Mouse (Mus musculus) bone marrow macrophage, adult 2 months (primary cell): ENCODE data around the gene Sirt4. TPM values are rescaled to one million over a fixed set of nuclear protein-coding genes. Genes with fewer than 3 reads are reported as not detected.
A peak's percentile ranks its signal among the peaks of the same experiment; 100 is the strongest.

Source experiments
- H3K27ac ChIP-seq: 2 replicates; pipeline ENCODE4 v1.5.1; 2012; ENCODE audit warnings: low read depth, low read length; ENCODE audit not compliant: insufficient read depth
- H3K4me1 ChIP-seq: 2 replicates; pipeline ENCODE4 v1.6.1; 2012; ENCODE audit warnings: low read length; ENCODE audit not compliant: control insufficient read depth, insufficient read depth
- H3K4me3 ChIP-seq: 2 replicates; pipeline ENCODE4 v1.5.1; 2012; ENCODE audit warnings: mild to moderate bottlenecking, low read length, moderate library complexity; ENCODE audit not compliant: insufficient read depth
- CTCF ChIP-seq: IDR thresholded peaks from 2 replicates; pipeline ENCODE4 v1.5.1; 2012; ENCODE audit warnings: low read depth, mild to moderate bottlenecking, low read length, moderate library complexity
- POLR2A ChIP-seq: IDR thresholded peaks from 2 replicates; pipeline ENCODE4 v1.6.1; 2012; ENCODE audit warnings: mild to moderate bottlenecking, low read depth, low read length, borderline replicate concordance
- polyA plus RNA-seq: library from polyadenylated mRNA; stranded (reverse); fragments of >200 nt; gene quantifications from 2 replicates; pipeline ENCODE4 v1.2.4, GENCODE M21; 2012; ENCODE audit not compliant: missing spikeins, insufficient read depth, insufficient read length

The Sirt4 gene
- polyA plus RNA-seq, 1 experiment: 15.6 TPM

DNA sequence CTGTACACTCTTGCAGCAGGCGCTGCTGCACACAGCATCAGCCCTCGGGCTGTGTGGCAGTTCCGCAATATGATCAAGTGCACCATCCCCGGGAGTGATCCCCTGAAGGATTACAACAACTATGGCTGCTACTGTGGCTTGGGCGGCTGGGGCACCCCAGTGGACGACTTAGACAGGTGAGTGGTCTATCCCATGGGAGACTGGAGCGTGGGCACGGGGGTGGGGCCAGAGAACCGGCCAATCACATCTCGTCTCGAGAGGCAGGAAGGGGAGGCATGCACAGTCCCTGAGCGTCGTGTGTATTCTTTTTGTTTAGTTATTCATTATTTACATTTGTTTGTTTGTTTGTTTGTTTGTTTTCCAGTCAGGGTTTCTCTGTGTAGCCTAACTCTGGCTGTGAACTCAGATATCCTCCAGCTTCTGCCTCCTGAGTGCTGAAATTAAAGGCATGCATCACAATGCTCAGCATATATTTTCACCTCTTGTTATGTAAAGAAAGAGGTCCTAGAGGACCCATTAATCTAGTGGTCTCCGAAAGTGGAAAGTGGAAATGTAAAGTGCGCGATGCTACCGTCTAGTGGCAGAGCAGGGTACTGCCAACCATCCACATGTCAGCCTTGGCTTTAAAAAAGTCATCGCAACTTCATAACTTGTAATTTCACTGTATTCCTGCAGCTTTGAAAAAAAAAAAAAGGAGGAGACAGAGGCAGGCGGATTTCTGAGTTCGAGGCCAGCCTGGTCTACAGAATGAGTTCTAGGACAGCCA is 13.6 kb downstream of the Sirt4 start:
- 0 out of 2 replicates have a peak, but pooled peaks cover 2% of the 10 kb centered on the region for H3K4me1 ChIP-seq
- H3K27ac ChIP-seq: no peak overlapping the region
- TF ChIP-seq POLR2A (no peak), CTCF (peak; percentile 48)
- H3K4me3 ChIP-seq: no peak overlapping the region

DNA sequence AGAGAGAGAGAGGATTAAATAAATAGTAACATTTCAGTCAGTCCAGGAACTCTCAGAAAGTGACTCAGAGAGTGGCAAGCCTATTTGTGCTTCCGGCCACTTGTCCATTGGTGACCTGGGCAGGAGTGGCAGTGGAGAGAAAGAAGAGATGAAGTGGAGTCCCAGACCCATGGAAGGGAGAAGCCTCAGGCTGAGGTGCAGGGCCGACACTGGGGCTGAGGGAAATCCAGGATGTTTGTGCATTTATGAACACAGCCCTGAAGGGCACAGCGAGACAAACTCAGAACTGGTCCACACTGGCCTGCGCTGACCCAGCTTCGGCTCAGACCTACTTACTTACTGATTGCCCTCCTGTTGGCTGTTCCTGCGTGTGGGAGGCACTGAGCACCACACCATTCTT is 14.7 kb downstream of the Sirt4 start:
- Histone ChIP-seq H3K4me3 (no peak overlapping the region), H3K4me1 (0 out of 2 replicates have a peak, but pooled peaks cover 2% of the 10 kb centered on the region), H3K27ac (no peak overlapping the region)
- TF ChIP-seq CTCF (no peak), POLR2A (no peak)

DNA sequence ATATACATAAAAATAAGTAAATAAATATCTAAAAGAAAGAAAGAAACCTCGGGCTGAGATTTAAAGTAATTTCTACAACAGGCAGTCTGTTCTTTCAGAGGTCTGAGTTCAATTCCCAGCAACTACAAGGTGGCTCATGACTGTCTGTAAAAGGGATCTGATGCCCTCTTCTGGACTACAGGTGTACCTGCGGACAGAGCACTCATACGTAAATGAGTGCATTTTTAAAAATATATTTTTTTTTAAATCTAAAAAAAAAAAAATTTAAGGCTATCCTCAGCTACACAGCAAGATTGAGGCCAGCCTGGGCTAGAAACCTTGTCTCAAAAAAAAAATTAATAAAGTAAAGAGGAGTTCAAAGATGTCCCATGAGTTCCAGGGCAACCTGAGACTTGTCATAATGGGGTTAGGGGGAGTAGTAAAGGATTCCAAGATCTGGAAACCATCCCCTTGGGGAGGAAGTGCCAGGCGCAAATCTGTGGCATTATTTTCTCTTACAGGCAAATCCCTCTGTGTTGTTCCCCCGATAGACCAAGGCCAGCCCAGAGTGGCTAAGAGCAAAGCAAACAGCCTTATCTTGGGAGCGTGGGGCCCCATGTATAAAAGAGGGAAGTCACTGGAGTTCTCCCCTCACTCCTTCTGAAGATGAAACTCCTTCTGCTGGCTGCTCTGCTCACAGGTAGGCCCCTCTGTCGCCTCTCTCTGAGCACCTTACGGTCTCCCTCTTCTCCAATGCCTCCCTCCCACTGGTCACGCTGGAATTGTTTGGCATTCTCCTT is 18.7 kb downstream of the Sirt4 start, which contains the start of gene Pla2g1b:
Gene Pla2g1b (plus strand): TSS at position 621 of the 779 bp plus-strand sequence.
- H3K4me3 ChIP-seq: no peak within 1 kb of the TSS
- TF ChIP-seq CTCF (no peak), POLR2A (no peak)

DNA sequence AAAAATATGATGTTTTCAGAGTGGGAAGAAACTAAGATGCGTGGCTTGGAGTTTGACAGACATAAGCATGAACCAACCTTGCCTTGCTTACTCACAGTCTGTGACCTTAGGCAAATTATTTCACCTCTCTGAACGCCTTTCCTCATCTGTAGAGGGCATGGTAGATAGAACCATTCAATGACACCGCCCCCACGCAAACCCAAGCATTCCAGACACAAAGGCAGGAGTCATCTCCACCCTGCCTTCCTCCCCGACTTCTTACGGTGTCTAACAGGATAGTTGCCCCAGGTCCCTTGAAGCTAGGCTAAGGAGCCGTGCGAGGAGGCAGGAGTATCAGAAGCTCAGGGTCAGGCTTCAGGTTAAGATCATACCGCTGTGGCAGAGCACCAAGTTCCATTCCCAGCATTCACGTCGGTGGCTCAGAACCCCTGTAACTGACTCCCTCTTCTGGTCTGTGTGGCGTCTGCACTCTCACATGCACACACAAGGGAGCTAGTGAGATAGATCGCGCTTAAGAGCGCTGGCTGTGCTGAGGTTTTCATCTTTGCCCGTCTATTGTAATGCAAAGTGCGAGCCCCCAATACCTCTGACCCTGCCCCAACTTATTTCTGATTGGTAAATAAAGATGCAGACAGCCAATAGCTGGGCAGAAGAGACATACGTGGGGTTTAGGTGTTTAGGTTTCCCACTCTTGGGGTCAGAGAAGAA is 20.0 kb downstream of the Sirt4 start:
- TF ChIP-seq POLR2A (no peak), CTCF (no peak)
- H3K4me3 ChIP-seq: no peak overlapping the region
- H3K4me1 ChIP-seq: no peaks in the 10 kb centered on the region
- no peak overlapping the region for H3K27ac ChIP-seq

More for the DNA sequence above, 18.7 kb downstream of the Sirt4 start, which contains the start of gene Pla2g1b:
- Histone ChIP-seq H3K4me1 (no peaks in the 10 kb centered on the region), H3K27ac (no peak within 1 kb of the TSS)

DNA sequence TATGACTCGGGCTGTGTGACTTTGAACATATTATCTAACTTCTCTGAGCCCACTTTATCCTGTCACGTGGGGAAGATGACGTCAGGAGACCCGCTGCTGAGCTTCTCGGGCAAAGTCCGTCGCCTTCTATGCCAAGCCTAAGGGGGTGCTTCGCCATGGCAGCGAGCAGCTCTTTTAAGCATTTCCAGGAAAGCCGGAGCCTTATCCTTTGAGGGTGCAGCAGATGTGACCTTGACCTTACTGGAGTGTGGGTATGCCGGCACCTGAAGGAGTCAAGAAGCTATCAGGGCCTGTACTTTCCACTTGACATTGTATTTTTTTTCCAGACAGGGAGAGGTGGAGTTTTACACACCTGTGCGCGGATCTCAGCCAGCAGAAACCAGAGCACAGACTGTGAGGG is 25.6 kb downstream of the Sirt4 start:
- TF ChIP-seq CTCF (no peak), POLR2A (no peak)
- no peaks in the 10 kb centered on the region for H3K4me1 ChIP-seq

DNA sequence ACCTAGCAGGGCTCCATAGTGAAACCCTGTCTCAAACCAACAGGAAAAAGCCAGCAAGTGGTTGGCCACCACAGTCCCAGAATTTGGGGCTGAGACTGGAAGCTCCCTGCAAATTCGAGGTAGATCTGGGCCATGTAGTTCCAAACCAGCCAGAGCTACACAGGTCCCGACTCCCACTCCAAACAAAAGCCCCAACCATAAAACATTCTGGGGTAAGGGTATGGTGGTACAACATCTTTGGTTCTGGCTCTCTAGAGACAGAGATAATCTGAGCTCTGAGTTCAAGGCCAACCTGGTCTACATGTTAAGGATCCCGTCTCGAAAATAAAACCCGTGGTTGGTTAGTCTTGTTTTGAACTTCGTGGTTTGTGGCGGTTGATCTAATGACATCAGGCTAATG is 28.7 kb downstream of the Sirt4 start:
- Histone ChIP-seq H3K4me3 (no peak overlapping the region), H3K27ac (no peak overlapping the region)
- TF ChIP-seq POLR2A (no peak), CTCF (no peak)

More for the DNA sequence above, 25.6 kb downstream of the Sirt4 start:
- no peak overlapping the region for H3K27ac ChIP-seq
- H3K4me3 ChIP-seq: no peak overlapping the region

DNA sequence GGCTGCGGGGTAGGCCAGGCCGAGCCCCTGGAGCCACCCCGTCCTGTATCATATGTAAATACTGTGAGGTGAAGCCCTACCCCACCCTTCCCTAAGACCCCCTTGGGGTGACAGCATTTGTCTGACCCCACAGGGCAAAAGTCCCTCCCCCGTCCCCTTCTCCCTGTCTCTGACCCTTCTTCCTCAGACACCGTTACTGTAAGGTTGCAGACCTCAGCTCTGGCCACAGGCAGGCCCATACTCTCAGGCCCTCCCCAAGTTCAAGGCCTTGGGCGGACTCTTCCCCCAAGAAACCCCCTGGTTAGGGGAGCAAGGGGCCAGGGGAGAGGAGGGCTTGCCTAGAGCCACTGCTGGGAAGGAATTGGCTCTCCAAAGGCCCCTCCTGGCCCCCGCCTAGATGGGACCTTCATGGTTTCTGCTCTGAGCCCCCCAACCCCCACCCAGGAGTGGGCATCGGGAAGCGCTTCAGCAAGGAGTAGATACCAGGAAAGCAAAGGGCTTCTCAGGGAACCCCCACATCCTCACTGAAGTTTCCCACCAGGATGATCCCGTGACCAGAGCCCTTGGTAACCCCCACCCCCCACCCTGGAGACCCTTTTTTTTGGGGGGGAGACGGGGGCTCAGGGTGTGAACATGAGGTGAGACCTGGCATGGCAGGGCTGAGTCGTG is 30.0 kb downstream of the Sirt4 start:
- H3K27ac ChIP-seq: no peak overlapping the region
- no peak overlapping the region for H3K4me3 ChIP-seq
- H3K4me1 ChIP-seq: no peaks in the 10 kb centered on the region
- TF ChIP-seq CTCF (no peak), POLR2A (no peak)

More for the DNA sequence above, 28.7 kb downstream of the Sirt4 start:
- H3K4me1 ChIP-seq: no peaks in the 10 kb centered on the region

DNA sequence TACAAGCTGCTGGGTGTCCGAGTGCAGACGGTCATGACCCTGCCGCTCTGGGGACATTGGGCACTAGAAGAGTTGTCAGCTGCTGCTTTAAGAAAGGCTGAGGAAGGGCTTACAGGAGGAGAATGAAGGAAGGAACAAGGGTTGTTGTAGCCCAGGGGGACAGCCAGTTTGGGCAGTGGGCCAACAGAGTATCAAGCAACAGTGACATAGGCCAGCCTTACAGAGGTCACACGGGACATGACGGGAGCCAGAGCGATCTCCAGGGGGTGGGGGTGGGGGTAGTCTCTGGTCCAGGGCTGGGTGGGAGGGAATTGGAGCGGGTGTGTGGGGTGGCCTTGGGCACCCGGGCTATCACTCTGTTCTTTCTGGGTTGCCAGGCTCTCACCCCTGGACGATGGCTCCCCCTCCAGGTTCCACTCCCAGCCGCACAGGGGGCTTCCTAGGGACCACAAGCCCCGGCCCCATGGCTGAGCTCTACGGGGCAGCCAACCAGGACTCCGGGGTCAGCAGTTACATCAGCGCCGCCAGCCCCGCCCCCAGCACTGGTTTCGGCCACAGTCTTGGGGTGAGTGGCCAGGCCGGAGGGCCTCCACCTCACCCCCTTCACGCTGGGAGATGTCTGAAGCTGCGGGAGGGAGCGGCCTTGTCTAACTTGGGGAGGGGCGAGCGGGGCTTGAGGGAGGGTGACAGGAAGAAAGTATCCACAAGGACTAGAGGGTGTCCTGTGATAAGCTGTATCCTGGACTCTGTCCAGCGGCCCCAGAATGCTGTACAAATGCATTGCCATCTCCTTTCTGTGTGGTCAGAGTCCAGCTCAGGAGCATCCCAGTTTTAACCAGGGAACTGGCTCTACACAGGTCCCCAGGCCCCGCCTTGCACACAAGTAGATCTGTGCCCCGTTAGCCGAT is 33.9 kb downstream of the Sirt4 start:
- no peak overlapping the region for H3K4me3 ChIP-seq
- H3K27ac ChIP-seq: no peak overlapping the region
- no peaks in the 10 kb centered on the region for H3K4me1 ChIP-seq
- TF ChIP-seq CTCF (no peak), POLR2A (no peak)

DNA sequence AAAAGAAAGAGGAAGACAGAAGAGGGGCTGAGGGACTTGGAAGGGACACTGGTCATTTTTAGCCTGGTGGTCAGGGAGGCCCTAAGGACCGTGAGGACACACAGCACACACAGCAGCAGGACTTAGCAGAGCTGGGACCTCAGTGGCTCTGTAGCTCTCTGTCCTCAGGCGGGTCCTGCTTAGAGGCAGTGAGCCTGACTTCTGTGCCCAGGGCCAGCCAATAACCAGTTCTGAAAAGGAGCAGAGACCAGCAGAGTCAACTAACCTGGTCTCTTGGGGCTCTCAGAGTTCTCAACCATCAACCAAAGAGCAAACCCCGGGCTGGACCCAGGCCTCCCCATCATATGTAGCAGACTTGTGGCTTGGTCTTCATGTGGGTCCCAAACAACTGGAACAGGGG is 35.3 kb downstream of the Sirt4 start:
- no peak overlapping the region for H3K4me3 ChIP-seq
- no peaks in the 10 kb centered on the region for H3K4me1 ChIP-seq
- no peak overlapping the region for H3K27ac ChIP-seq
- TF ChIP-seq CTCF (no peak), POLR2A (no peak)
